Mouse (Mus musculus) kidney, adult 11 months (tissue): Measurements from ENCODE around the gene Bckdhb.

Experiments used
- DNase-seq: peaks from one replicate; pipeline ENCODE4 v3.0.0; 2022

Bckdhb gene

DNA sequence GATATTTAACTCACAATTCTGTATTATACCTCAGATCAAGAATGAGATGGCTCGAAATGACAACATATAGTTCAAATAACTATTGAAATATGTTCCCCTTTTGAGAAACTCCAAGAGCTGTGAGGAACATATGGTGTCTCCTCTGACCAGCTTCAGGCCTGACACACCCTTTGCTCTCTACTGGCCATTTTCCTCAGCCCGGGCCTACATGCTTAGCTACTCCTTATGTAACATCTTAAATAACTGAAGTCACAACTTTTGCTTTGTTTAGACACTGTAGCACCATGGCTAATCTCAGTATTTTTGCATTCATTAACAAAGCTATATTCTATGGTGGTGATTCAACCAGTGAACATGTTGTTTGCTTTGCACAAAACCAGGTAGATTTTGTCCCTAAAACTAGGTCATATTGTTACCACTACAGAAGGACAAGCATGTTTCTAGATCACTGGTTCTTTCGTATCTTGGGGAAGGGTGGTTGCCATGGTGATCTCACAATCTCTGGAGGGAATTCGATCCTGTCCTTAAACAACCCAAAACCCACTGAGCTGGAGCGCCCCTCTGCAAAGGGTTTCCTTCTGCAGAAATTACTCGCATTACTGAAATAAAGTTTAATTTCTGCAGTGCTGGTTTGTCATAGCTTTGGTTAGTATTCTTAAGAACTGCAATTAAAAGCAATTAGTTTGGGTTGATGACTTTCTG lies 185.0 kb downstream of the Bckdhb start:
- no peak for DNase-seq

GRCm38 (mm10) chr9:84110616-84111015 lies 185.7 kb downstream of the Bckdhb start:
- no peak for DNase-seq

GRCm38 (mm10) chr9:84112319-84112718 lies 187.4 kb downstream of the Bckdhb start:
- no peak for DNase-seq

DNA sequence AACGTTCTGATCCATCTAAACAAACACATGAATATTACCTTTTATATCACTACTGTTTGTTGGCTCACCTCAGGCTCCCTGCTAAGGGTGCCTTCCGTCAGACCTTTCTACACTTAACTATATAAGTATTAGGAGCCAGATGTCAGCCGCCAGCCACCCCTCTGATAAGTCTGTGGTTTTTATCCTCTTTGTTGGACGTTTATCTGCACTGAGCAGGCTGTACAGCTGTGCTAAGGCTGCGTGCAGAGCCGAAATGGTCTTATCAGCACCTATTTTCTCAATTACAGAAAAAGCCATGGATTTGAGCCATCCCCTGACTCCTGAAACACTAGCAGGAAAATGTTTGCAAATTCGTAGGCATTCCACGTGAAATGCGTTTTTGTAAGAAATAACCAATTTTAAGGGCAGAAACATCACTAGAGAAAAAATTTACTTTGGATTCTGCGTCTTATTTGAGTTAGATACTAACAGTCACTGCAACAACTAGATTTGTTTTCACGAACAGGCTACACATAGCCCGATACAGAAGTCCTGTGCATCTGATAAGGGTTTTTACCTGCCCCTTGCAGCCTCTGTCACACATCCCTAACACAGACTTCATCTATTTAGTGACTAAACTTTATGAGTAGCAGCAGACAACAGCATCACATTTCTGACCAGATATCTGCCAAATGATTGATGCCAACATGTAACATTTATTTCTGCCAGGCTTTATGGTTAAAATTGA lies 188.1 kb downstream of the Bckdhb start:
- no peak for DNase-seq

DNA sequence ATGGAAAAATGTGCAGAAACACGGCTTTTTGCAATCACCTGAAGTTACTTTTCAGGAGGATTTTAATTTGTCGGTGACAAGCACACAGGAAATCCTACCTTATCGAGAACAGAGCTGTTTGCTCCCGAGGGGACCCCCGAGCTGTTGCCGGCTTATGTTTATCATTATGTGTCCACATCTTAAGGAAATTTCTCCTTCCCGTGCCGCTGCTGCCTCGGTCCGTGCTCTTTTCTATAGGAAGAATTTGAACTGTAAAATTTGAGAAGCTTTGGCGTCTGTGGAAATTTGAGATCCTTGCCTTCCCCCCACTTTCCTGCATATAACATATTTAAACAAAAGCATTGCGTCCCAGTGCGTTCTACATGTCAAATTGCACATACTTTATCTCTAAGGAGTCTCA lies 189.3 kb downstream of the Bckdhb start:
- no peak for DNase-seq

GRCm38 (mm10) chr9:84117337-84117736 lies 192.4 kb downstream of the Bckdhb start:
- no peak for DNase-seq

DNA sequence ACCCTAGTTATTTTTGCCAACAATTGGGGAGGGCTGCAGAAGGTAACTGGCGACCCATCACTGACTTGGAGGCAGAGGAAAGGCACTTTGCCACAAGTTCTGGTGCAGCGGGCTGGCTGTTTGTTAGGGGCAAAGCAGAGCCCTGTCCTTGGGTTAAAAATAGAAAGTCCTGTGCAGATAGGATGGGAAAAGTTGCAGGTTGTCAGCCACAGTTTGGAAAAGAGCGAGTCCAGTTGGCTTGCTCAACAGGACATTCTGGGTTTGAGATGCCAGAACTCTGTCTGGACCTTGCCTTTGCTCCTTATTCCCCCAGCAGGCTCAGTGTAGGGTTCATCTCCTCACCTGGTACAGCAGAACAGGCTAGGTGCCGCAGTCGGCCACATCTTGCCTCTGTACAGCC lies 200.1 kb downstream of the Bckdhb start:
- DNase-seq: no peak

- DNase-seq: no peak
These were observed 205.4 kb downstream of the Bckdhb start for GRCm38 (mm10) chr9:84130338-84130737.

DNA sequence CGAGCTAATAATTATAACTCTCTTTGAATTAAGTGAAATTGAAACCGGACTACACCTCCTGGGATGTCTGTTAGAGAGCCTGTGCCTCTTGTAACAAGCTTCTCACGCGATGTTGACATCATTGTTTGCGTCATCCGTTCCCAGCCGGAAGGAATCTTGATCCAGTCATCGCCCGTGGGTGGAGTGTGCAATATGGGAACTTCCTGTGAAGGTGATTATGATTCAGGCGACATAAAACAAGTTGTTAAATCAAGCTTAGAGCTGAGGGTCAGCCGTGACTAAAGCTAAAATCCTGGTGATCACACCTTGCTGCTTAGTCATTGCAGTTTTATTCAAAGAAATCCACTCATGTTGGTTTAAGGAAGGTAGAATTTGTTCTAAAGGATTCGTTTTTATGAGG lies 210.1 kb downstream of the Bckdhb start:
- DNase-seq: no peak

DNA sequence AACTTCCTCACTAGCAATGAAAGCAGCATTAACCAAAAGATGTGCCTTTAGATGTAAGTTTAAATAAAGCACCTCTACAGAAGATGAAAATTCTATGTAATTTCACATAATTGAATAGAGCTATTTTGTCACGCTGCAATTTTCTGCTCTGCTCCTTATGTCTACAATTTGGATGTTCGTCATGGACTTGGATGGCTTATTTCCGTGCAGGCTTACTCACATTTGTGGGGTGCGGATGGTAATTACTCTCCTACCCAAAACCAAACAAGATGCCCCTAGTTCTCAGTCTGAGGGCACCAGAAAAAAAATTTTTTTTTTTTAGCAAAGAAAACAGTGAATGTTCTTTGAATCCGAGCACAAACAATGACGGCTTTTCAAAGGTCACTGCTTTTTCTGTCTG lies 212.2 kb downstream of the Bckdhb start:
- no peak for DNase-seq

DNA sequence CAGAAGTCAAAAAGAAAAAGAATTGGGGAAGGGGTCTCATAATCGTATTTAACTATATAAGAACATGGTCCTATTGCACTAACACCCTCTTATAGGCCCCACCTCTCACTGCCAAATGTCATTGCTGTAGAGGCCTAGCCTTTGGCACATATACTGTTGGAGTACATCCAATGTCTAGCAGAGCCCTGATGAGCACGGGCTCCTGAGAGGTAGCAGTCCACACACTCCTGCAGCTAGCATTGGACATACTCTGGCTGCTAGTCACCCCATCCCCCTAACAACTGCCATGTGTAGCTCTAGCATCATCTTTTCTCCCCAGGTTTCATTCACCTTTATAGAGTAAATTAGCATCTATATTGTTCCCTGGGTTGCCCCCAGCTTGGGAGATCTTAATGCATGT lies 223.2 kb downstream of the Bckdhb start:
- DNase-seq: no peak
